Comparison of ENCODE assay signal across 8 mouse cellular contexts in genomic region chr11:120048252-120048556, GRCm38 (mm10). TPM values are rescaled to one million over a fixed set of nuclear protein-coding genes. Genes with fewer than 3 reads are reported as not detected.
DNase-seq lines count a peak whose midpoint lies in the region; ATAC-seq and TF ChIP-seq lines count a peak whose summit lies in the region.

No protein-coding gene starts in this region.

- H3K9ac ChIP-seq in heart, embryonic 16.5 days (ENCODE audit: low read length), result no peak overlapping the region
- no peak overlapping the region for H3K9ac ChIP-seq in liver, embryonic 14.5 days (replicated peaks)

- no peaks in the 10 kb centered on the region for H3K36me3 ChIP-seq in heart, embryonic 16.5 days (ENCODE audit: control insufficient read depth, insufficient read depth)
- H3K36me3 ChIP-seq in liver, embryonic 14.5 days (replicated peaks; ENCODE audit: control insufficient read depth, insufficient read depth, low read depth), result no peaks in the 10 kb centered on the region

- WGBS in heart, embryonic 16.5 days, result 9% methylated on average over 22 of the region's 23 CpGs
- 6% methylated on average over 23 of the region's 23 CpGs for WGBS in liver, embryonic 14.5 days (ENCODE audit: insufficient replicate concordance)

- no peak for TF ChIP-seq EP300 in liver, embryonic 14.5 days (IDR thresholded peaks at IDR 0.05; ENCODE audit: low read depth)

- 0 out of 2 replicates have a peak, but pooled peaks have one; percentile 7 for TF ChIP-seq CTCF in liver, embryonic 14.5 days (IDR thresholded peaks at IDR 0.05; ENCODE audit: low read depth)

- H3K4me1 ChIP-seq in heart, embryonic 16.5 days (ENCODE audit: control insufficient read depth, insufficient read depth, low read length), result peaks cover 15% of the 10 kb centered on the region
- H3K4me1 ChIP-seq in liver, embryonic 14.5 days (replicated peaks; ENCODE audit: control insufficient read depth in 2 of 2, insufficient read depth in 2 of 2, low read length in 1 of 2), result no peaks in the 10 kb centered on the region

- H3K4me3 ChIP-seq in heart, embryonic 16.5 days (ENCODE audit: low read length), result no peak overlapping the region; the same call in 1 of the 2 replicates
- no peak overlapping the region for H3K4me3 ChIP-seq in liver, embryonic 14.5 days (ENCODE audit: insufficient read depth in 1 of 2, low read depth in 2 of 2, low read length in 2 of 2)

- DNase-seq in heart, postnatal 4 days, result no peak
- DNase-seq in cerebellum, adult 9-11 months, result peak; percentile 76
- no peak for DNase-seq in liver, embryonic 14.5 days (ENCODE audit: low read depth in 3 of 3, low spot score in 3 of 3)
- DNase-seq in right cerebral cortex, postnatal 4 days, result peak; percentile 78
- no peak for DNase-seq in ovary, postnatal 36 days (ENCODE audit: low spot score)
- DNase-seq in c-Kit-positive CD71-positive TER-119-positive erythroid progenitor cells, embryonic 14.5 days (ENCODE audit: low spot score), result no peak

- no peak for ATAC-seq in heart, embryonic 16.5 days (replicated peaks; ENCODE audit: extremely low read depth, insufficient read depth, low FRiP score)
- peak; percentile 30 to 43; a peak in 2 of 4 replicates for ATAC-seq in hematopoietic stem cell, adult 5-6 weeks (replicated peaks in 1 of 2; ENCODE audit: insufficient read depth in 1 of 2, low FRiP score in 2 of 2, low TSS enrichment in 1 of 2, low read depth in 1 of 2, poor library complexity in 2 of 2, severe bottlenecking in 2 of 2)
- no peak for ATAC-seq in liver, embryonic 14.5 days (ENCODE audit: insufficient read depth)

- H3K4me2 ChIP-seq in heart, embryonic 16.5 days (ENCODE audit: low read depth, low read length), result 0 out of 2 replicates have a peak overlapping the region, but pooled peaks have one; percentile 10
- no peak overlapping the region for H3K4me2 ChIP-seq in liver, embryonic 14.5 days (ENCODE audit: low read depth)

- no peak overlapping the region for H3K27ac ChIP-seq in heart, embryonic 16.5 days (ENCODE audit: low read length)
- H3K27ac ChIP-seq in liver, embryonic 14.5 days, result no peak overlapping the region

- H3K27me3 ChIP-seq in heart, embryonic 16.5 days (ENCODE audit: control insufficient read depth, insufficient read depth, low read length), result peaks cover 35% of the 10 kb centered on the region
- H3K27me3 ChIP-seq in liver, embryonic 14.5 days (ENCODE audit: control insufficient read depth, insufficient read depth, low read length), result peaks cover 33% of the 10 kb centered on the region

- no peaks in the 10 kb centered on the region for H3K9me3 ChIP-seq in heart, embryonic 16.5 days (replicated peaks; ENCODE audit: control insufficient read depth, low read length)
- no peaks in the 10 kb centered on the region for H3K9me3 ChIP-seq in liver, embryonic 14.5 days (ENCODE audit: control insufficient read depth, low read length)

RNA-seq across cellular contexts. Expression of gene Aatk, which starts 1.2 kb away (rescaled TPM):
- polyA plus RNA-seq in heart, embryonic 16.5 days (2015; fragmentation: Nextera tagmentation; extraction: Ambion mirVana), result 1.3 and 1.4 TPM in 2 replicates
- 1 to 10 TPM; 3.7 to 4.2 TPM for total RNA-seq in heart, postnatal 4 days (2021)
- total RNA-seq in hematopoietic stem cell, adult 5-6 weeks (2017), result 0.40 and 1.6 TPM in 2 replicates
- polyA plus RNA-seq in liver, embryonic 14.5 days (2012; rRNA removed), result 0.45 and 0.57 TPM in 2 replicates
- 0.13 and 0.27 TPM in 2 replicates for polyA plus RNA-seq in liver, embryonic 14.5 days (2014; fragmentation: Nextera tagmentation; extraction: Ambion mirVana)

RNA-seq across cellular contexts. Expression of gene Cep131, which starts 38.4 kb away (rescaled TPM):
- 13.2 and 14.5 TPM in 2 replicates for polyA plus RNA-seq in heart, embryonic 16.5 days (2015; fragmentation: Nextera tagmentation; extraction: Ambion mirVana)
- 10 to 100 TPM; 11.6 to 12.6 TPM for total RNA-seq in heart, postnatal 4 days (2021)
- total RNA-seq in hematopoietic stem cell, adult 5-6 weeks (2017), result 22.5 and 25.5 TPM in 2 replicates
- polyA plus RNA-seq in liver, embryonic 14.5 days (2012; rRNA removed), result 2.3 and 4.4 TPM in 2 replicates
- 2.4 and 2.7 TPM in 2 replicates for polyA plus RNA-seq in liver, embryonic 14.5 days (2014; fragmentation: Nextera tagmentation; extraction: Ambion mirVana)

RNA-seq across cellular contexts. Expression of gene Tepsin, which starts 50.3 kb away (rescaled TPM):
- polyA plus RNA-seq in heart, embryonic 16.5 days (2015; fragmentation: Nextera tagmentation; extraction: Ambion mirVana), result 16.3 and 16.9 TPM in 2 replicates
- total RNA-seq in heart, postnatal 4 days (2021), result 1 to 10 TPM; 8.7 to 9.7 TPM
- 8.4 and 9.6 TPM in 2 replicates for total RNA-seq in hematopoietic stem cell, adult 5-6 weeks (2017)
- 11.0 and 12.7 TPM in 2 replicates for polyA plus RNA-seq in liver, embryonic 14.5 days (2012; rRNA removed)
- polyA plus RNA-seq in liver, embryonic 14.5 days (2014; fragmentation: Nextera tagmentation; extraction: Ambion mirVana), result 4.2 and 4.4 TPM in 2 replicates

RNA-seq across cellular contexts. Expression of gene Ndufaf8, which starts 50.5 kb away (rescaled TPM):
- 92.6 and 101 TPM in 2 replicates for polyA plus RNA-seq in heart, embryonic 16.5 days (2015; fragmentation: Nextera tagmentation; extraction: Ambion mirVana)
- 10 to 100 TPM; 51.6 to 63.0 TPM for total RNA-seq in heart, postnatal 4 days (2021)
- total RNA-seq in hematopoietic stem cell, adult 5-6 weeks (2017), result 13.4 and 17.9 TPM in 2 replicates
- 20.3 and 30.3 TPM in 2 replicates for polyA plus RNA-seq in liver, embryonic 14.5 days (2012; rRNA removed)
- 52.9 and 57.5 TPM in 2 replicates for polyA plus RNA-seq in liver, embryonic 14.5 days (2014; fragmentation: Nextera tagmentation; extraction: Ambion mirVana)

Comparison
In these comparisons a context has a peak if more than half of its experiments do, and no peak if none do; other contexts are left out.
1. ATAC-seq: peak in hematopoietic stem cell, adult 5-6 weeks (2 of 2); none in heart, embryonic 16.5 days (single experiment) and liver, embryonic 14.5 days (single experiment).
2. DNase-seq: peak in cerebellum, adult 9-11 months (single experiment) and right cerebral cortex, postnatal 4 days (single experiment); none in heart, postnatal 4 days (single experiment), liver, embryonic 14.5 days (0 of 3), ovary, postnatal 36 days (single experiment) and c-Kit-positive CD71-positive TER-119-positive erythroid progenitor cells, embryonic 14.5 days (single experiment).